In genomic region chr2:37802610-37803212, GRCm38 (mm10) we compare ENCODE assay signal across 8 mouse cellular contexts. TPM values are rescaled to one million over a fixed set of nuclear protein-coding genes. Genes with fewer than 3 reads are reported as not detected.
DNase-seq lines count a peak whose midpoint lies in the region; ATAC-seq and TF ChIP-seq lines count a peak whose summit lies in the region.

No protein-coding gene starts in this region.

- H3K4me2 ChIP-seq in limb, embryonic 12.5 days: no peak overlapping the region
- H3K4me2 ChIP-seq in midbrain, embryonic 16.5 days (ENCODE audit: low read length): no peak overlapping the region

- no peaks in the 10 kb centered on the region for H3K36me3 ChIP-seq in thymus, adult 2 months (ENCODE audit: control insufficient read depth, insufficient read depth, low read length)
- H3K36me3 ChIP-seq in limb, embryonic 12.5 days: peaks cover 25% of the 10 kb centered on the region
- H3K36me3 ChIP-seq in midbrain, embryonic 16.5 days (ENCODE audit: control insufficient read depth, insufficient read depth, low read length): no peaks in the 10 kb centered on the region
- peaks cover 6% of the 10 kb centered on the region for H3K36me3 ChIP-seq in spleen, adult 2 months (ENCODE audit: control insufficient read depth, insufficient read depth, low read length)

- H3K4me3 ChIP-seq in thymus, adult 2 months (ENCODE audit: control insufficient read depth, insufficient read depth, low read length): no peak overlapping the region
- H3K4me3 ChIP-seq in cortical plate, adult 2 months (ENCODE audit: insufficient read depth, low read length): no peak overlapping the region
- H3K4me3 ChIP-seq in limb, embryonic 12.5 days (replicated peaks): no peak overlapping the region
- no peak overlapping the region for H3K4me3 ChIP-seq in midbrain, embryonic 16.5 days (ENCODE audit: low read depth, low read length)
- H3K4me3 ChIP-seq in spleen, adult 2 months (ENCODE audit: extremely low read depth, insufficient read depth, insufficient read length): no peak overlapping the region

- no peaks in the 10 kb centered on the region for H3K4me1 ChIP-seq in thymus, adult 2 months (replicated peaks; ENCODE audit: control insufficient read depth, insufficient read depth, low read length)
- 0 out of 2 replicates have a peak, but pooled peaks cover 1% of the 10 kb centered on the region for H3K4me1 ChIP-seq in cortical plate, adult 2 months (ENCODE audit: control insufficient read depth, insufficient read depth, low read length)
- peaks cover 20% of the 10 kb centered on the region for H3K4me1 ChIP-seq in limb, embryonic 12.5 days (replicated peaks)
- no peaks in the 10 kb centered on the region; the same call in none of the 2 replicates for H3K4me1 ChIP-seq in midbrain, embryonic 16.5 days (ENCODE audit: control insufficient read depth, insufficient read depth, low read length)
- H3K4me1 ChIP-seq in spleen, adult 2 months (ENCODE audit: control insufficient read depth, insufficient read depth, insufficient read length): no peaks in the 10 kb centered on the region

- ATAC-seq in granulocyte monocyte progenitor cell, adult 5-6 weeks (replicated peaks; ENCODE audit: poor library complexity, severe bottlenecking): peak; percentile 87
- peak; percentile 69; the same call in 1 of the 2 replicates for ATAC-seq in limb, embryonic 12.5 days (ENCODE audit: insufficient number of reproducible peaks, insufficient read depth, low FRiP score, low TSS enrichment, low read depth)
- ATAC-seq in midbrain, embryonic 16.5 days: peak; percentile 79

- H3K27me3 ChIP-seq in thymus, adult 2 months (ENCODE audit: control insufficient read depth, insufficient read depth, low read length): no peaks in the 10 kb centered on the region
- H3K27me3 ChIP-seq in limb, embryonic 12.5 days: 0 out of 2 replicates have a peak, but pooled peaks cover 4% of the 10 kb centered on the region
- H3K27me3 ChIP-seq in midbrain, embryonic 16.5 days (ENCODE audit: control insufficient read depth, insufficient read depth, low read depth, low read length): no peaks in the 10 kb centered on the region
- H3K27me3 ChIP-seq in spleen, adult 2 months (ENCODE audit: control insufficient read depth, insufficient read depth, low read length): no peaks in the 10 kb centered on the region

- no peaks in the 10 kb centered on the region for H3K9me3 ChIP-seq in limb, embryonic 12.5 days
- H3K9me3 ChIP-seq in midbrain, embryonic 16.5 days (replicated peaks; ENCODE audit: control insufficient read depth, low read length, poor library complexity, severe bottlenecking): no peaks in the 10 kb centered on the region

- peak; percentile 78; the same call in 1 of the 2 replicates for TF ChIP-seq CTCF in thymus, adult 2 months (IDR thresholded peaks at IDR 0.05; ENCODE audit: borderline replicate concordance, control insufficient read depth, extremely low read depth, insufficient read depth, low read length, poor library complexity)
- peak; percentile 92 for TF ChIP-seq CTCF in cortical plate, adult 2 months (IDR thresholded peaks at IDR 0.05; ENCODE audit: extremely low read depth, insufficient read depth, low read length)
- peak; percentile 83; the same call in 1 of the 2 replicates for TF ChIP-seq CTCF in spleen, adult 2 months (IDR thresholded peaks at IDR 0.05; ENCODE audit: extremely low read depth, insufficient read depth, insufficient read length, insufficient replicate concordance)

- no peak overlapping the region for H3K9ac ChIP-seq in limb, embryonic 12.5 days (replicated peaks)
- H3K9ac ChIP-seq in midbrain, embryonic 16.5 days (ENCODE audit: low read depth, low read length): no peak overlapping the region

- TF ChIP-seq POLR2A in thymus, adult 2 months (IDR thresholded peaks at IDR 0.05; ENCODE audit: control insufficient read depth, extremely low read depth, insufficient read depth, low read length, poor library complexity): no peak
- TF ChIP-seq POLR2A in cortical plate, adult 2 months (IDR thresholded peaks at IDR 0.05; ENCODE audit: extremely low read depth, insufficient read depth, low read length): no peak
- no peak for TF ChIP-seq POLR2A in spleen, adult 2 months (IDR thresholded peaks at IDR 0.05; ENCODE audit: low read depth, low read length)

- no peak overlapping the region for H3K27ac ChIP-seq in thymus, adult 2 months (ENCODE audit: control insufficient read depth, insufficient read depth, low read length)
- no peak overlapping the region for H3K27ac ChIP-seq in cortical plate, adult 2 months (ENCODE audit: insufficient read depth, low read length)
- H3K27ac ChIP-seq in limb, embryonic 12.5 days: no peak overlapping the region
- no peak overlapping the region for H3K27ac ChIP-seq in midbrain, embryonic 16.5 days (ENCODE audit: low read length)
- no peak overlapping the region for H3K27ac ChIP-seq in spleen, adult 2 months (ENCODE audit: insufficient read depth, low read length)

- DNase-seq in thymus, adult 2 months: peak; percentile 64
- DNase-seq in thymus, adult 18-20 months: no peak
- peak; percentile 47 to 69 for DNase-seq in kidney, adult 8-10 months
- peak in 1 of 2 experiments; percentile 62 for DNase-seq in spleen, adult 2 months (ENCODE audit: low read depth in 1 of 2, low spot score in 2 of 2)

- 56% methylated on average over 4 of the region's 4 CpGs for WGBS in thymus, adult 2 months
- WGBS in limb, embryonic 12.5 days: 42% methylated on average over 4 of the region's 4 CpGs
- 49% methylated on average over 4 of the region's 4 CpGs for WGBS in midbrain, embryonic 16.5 days
- WGBS in spleen, adult 2 months: 54% methylated on average over 4 of the region's 4 CpGs

RNA-seq across cellular contexts. Expression of gene Crb2, which starts 26.7 kb away (rescaled TPM):
- polyA plus RNA-seq in thymus, adult 2 months (2012; rRNA removed): 0.17 and 0.38 TPM in 2 replicates
- 1.7 and 2.0 TPM in 2 replicates for polyA plus RNA-seq in cortical plate, adult 2 months (2012; rRNA removed)
- not detected in 2 replicates for total RNA-seq in granulocyte monocyte progenitor cell, adult 5-6 weeks (2014; fragmentation: Nextera tagmentation)
- not detected in 2 replicates for total RNA-seq in granulocyte monocyte progenitor cell, adult 5-6 weeks (2017)
- 0.92 and 0.95 TPM in 2 replicates for polyA plus RNA-seq in limb, embryonic 12.5 days (2016; fragmentation: Nextera tagmentation; extraction: Ambion mirVana)
- 4.2 and 5.3 TPM in 2 replicates for polyA plus RNA-seq in midbrain, embryonic 16.5 days (2015; fragmentation: Nextera tagmentation; extraction: Ambion mirVana)
- polyA plus RNA-seq in spleen, adult 2 months (2012; rRNA removed): 0.15 and 0.53 TPM in 2 replicates

Comparison
In these comparisons a context has a peak if more than half of its experiments do, and no peak if none do; other contexts are left out.
1. DNase-seq: peak in thymus, adult 2 months (single experiment) and kidney, adult 8-10 months (2 of 2); none in thymus, adult 18-20 months (0 of 2).
2. Peak in every context shown above with its lines, with median percentiles within 50 percentile points of each other: CTCF ChIP-seq and ATAC-seq.